Mouse (Mus musculus): ENCODE measurements around the gene Agk. TPM values are rescaled to one million over a fixed set of nuclear protein-coding genes. Genes with fewer than 3 reads are reported as not detected.

Agk gene
- polyA plus RNA-seq, 1 experiment, result 10.0 TPM

DNA sequence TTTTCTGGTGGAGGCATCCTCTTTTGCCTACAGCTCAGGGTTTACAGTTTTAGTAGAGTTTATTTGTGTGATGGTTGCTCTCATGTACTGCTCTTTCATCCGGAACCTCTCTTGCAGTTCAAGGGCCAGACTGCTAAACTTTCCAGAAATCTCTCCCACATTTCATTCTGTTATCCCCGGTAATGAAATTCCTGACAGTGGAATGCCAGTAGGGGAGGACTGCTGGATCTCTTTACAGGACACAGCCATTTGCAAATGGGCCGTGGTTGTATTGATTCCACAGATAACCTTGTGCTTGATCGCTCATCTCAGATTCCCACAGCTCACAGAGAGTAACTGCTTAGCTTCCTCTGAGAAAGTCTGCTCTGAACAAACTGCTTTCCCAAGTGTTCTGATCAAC is 56.9 kb downstream of the Agk start:
- no peaks in the 10 kb centered on the region for H3K79me2 ChIP-seq (ENCODE audit: control insufficient read depth, insufficient read depth)

DNA sequence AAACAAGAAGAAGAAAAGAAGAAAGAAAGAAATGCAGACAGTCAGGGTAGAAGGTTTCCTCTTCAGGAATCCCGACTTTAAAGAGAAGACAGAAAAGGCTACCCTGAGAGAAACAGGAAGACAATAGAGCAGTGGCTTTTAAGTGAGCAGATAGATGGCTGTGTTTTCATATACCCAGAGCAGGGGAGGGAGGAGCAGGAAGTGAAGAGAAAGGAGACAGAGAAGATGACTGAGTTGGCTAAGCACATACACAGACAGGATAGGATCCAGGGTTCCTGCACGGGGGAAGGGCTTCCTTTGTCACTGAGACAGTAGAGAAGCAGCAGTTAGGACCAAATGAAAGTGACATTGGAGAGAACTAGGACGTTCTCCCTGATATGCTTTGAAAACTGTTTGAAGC is 60.7 kb downstream of the Agk start:
- H3ac ChIP-seq (ENCODE audit: control insufficient read depth, insufficient read length), result no peak overlapping the region

More for the DNA sequence above, 56.9 kb downstream of the Agk start:
- H3K27me3 ChIP-seq (ENCODE audit: control insufficient read depth, insufficient read depth, insufficient read length), result no peaks in the 10 kb centered on the region
- H3K4me3 ChIP-seq, result no peak overlapping the region
- H3K4me2 ChIP-seq (ENCODE audit: low read depth), result no peak overlapping the region
- TF ChIP-seq SRF (IDR thresholded peaks at IDR 0.05; ENCODE audit: control insufficient read depth, insufficient read length, low read depth) (no peak), POLR2A (IDR thresholded peaks at IDR 0.05; ENCODE audit: insufficient read length, low read depth) (no peak), TCF3 (IDR thresholded peaks at IDR 0.05; ENCODE audit: insufficient read length, low read depth) (no peak), REST (IDR thresholded peaks at IDR 0.05; ENCODE audit: insufficient read depth, insufficient read length) (no peak), MAX (IDR thresholded peaks at IDR 0.05; ENCODE audit: low read depth) (no peak), MYOD1 (IDR thresholded peaks at IDR 0.05; ENCODE audit: control insufficient read depth in 1 of 3, insufficient read length in 2 of 3, low read depth in 2 of 3) (no peak), TCF12 (IDR thresholded peaks at IDR 0.05; ENCODE audit: insufficient read depth, poor library complexity, severe bottlenecking) (no peak), USF1 (IDR thresholded peaks at IDR 0.05; ENCODE audit: low read depth) (no peak), MYOG (IDR thresholded peaks at IDR 0.05; ENCODE audit: control insufficient read depth in 1 of 3, insufficient read depth in 1 of 3, insufficient read length in 2 of 3, low read depth in 2 of 3) (no peak)
- no peaks in the 10 kb centered on the region for H3K36me3 ChIP-seq (ENCODE audit: control insufficient read depth, insufficient read depth)
- H3ac ChIP-seq (ENCODE audit: control insufficient read depth, insufficient read length), result no peak overlapping the region

DNA sequence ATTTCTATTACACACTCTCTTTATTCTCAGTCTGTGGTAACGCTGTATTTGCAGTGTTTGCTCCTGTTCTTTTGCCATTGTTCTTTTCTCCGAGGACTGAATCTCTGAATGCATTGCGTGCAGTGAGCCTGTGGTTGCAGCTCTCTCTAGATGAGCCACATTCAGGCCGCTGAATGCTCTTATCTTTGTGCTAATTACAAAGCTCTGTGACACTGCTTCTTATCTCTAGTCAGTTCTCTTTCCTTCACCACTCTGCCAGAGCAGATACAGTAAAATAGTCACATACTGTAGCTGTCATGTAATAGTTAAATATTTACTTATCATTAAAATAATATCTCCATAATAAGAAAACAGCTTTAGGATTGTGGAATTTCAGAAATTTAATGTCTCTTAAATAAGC is 63.7 kb downstream of the Agk start:
- Histone ChIP-seq H3K27me3 (ENCODE audit: control insufficient read depth, insufficient read depth, insufficient read length) (no peaks in the 10 kb centered on the region), H3K4me3 (no peak overlapping the region), H3K4me2 (ENCODE audit: low read depth) (no peak overlapping the region), H3K79me2 (ENCODE audit: control insufficient read depth, insufficient read depth) (no peaks in the 10 kb centered on the region), H3K36me3 (ENCODE audit: control insufficient read depth, insufficient read depth) (peaks cover 7% of the 10 kb centered on the region), H3ac (ENCODE audit: control insufficient read depth, insufficient read length) (no peak overlapping the region)
- no peak for TF ChIP-seq CEBPB (IDR thresholded peaks at IDR 0.05; ENCODE audit: insufficient read depth, poor library complexity, severe bottlenecking)
- no peak for TF ChIP-seq REST (IDR thresholded peaks at IDR 0.05; ENCODE audit: insufficient read depth, insufficient read length)
- TF ChIP-seq TCF3 (IDR thresholded peaks at IDR 0.05; ENCODE audit: insufficient read length, low read depth), result no peak
- TF ChIP-seq MAX (IDR thresholded peaks at IDR 0.05; ENCODE audit: low read depth), result no peak
- no peak for TF ChIP-seq TCF12 (IDR thresholded peaks at IDR 0.05; ENCODE audit: insufficient read depth, poor library complexity, severe bottlenecking)
- no peak for TF ChIP-seq POLR2A (IDR thresholded peaks at IDR 0.05; ENCODE audit: insufficient read length, low read depth)
- TF ChIP-seq MYOD1 (IDR thresholded peaks at IDR 0.05; ENCODE audit: control insufficient read depth in 1 of 3, insufficient read length in 2 of 3, low read depth in 2 of 3), result no peak
- TF ChIP-seq MYOG (IDR thresholded peaks at IDR 0.05; ENCODE audit: control insufficient read depth in 1 of 3, insufficient read depth in 1 of 3, insufficient read length in 2 of 3, low read depth in 2 of 3), result no peak
- TF ChIP-seq E2F4 (IDR thresholded peaks at IDR 0.05; ENCODE audit: insufficient read depth), result no peak
- TF ChIP-seq SRF (IDR thresholded peaks at IDR 0.05; ENCODE audit: control insufficient read depth, insufficient read length, low read depth), result no peak
- no peak for TF ChIP-seq POLR2AphosphoS2 (IDR thresholded peaks at IDR 0.05; ENCODE audit: insufficient read length, low read depth)
- TF ChIP-seq USF1 (IDR thresholded peaks at IDR 0.05; ENCODE audit: low read depth), result no peak

More for the DNA sequence above, 60.7 kb downstream of the Agk start:
- Histone ChIP-seq H3K79me2 (ENCODE audit: control insufficient read depth, insufficient read depth) (no peaks in the 10 kb centered on the region), H3K27me3 (ENCODE audit: control insufficient read depth, insufficient read depth, insufficient read length) (no peaks in the 10 kb centered on the region), H3K36me3 (ENCODE audit: control insufficient read depth, insufficient read depth) (peaks cover 7% of the 10 kb centered on the region), H3K4me2 (ENCODE audit: low read depth) (no peak overlapping the region), H3K4me3 (no peak overlapping the region)
- no peak for TF ChIP-seq POLR2A (IDR thresholded peaks at IDR 0.05; ENCODE audit: insufficient read length, low read depth)
- no peak for TF ChIP-seq USF1 (IDR thresholded peaks at IDR 0.05; ENCODE audit: low read depth)
- no peak for TF ChIP-seq MAX (IDR thresholded peaks at IDR 0.05; ENCODE audit: low read depth)
- TF ChIP-seq CEBPB (IDR thresholded peaks at IDR 0.05; ENCODE audit: insufficient read depth, poor library complexity, severe bottlenecking), result no peak
- TF ChIP-seq MYOD1 (IDR thresholded peaks at IDR 0.05; ENCODE audit: control insufficient read depth in 1 of 3, insufficient read length in 2 of 3, low read depth in 2 of 3), result no peak
- TF ChIP-seq POLR2AphosphoS2 (IDR thresholded peaks at IDR 0.05; ENCODE audit: insufficient read length, low read depth), result no peak
- no peak for TF ChIP-seq E2F4 (IDR thresholded peaks at IDR 0.05; ENCODE audit: insufficient read depth)
- TF ChIP-seq TCF12 (IDR thresholded peaks at IDR 0.05; ENCODE audit: insufficient read depth, poor library complexity, severe bottlenecking), result no peak
- TF ChIP-seq SRF (IDR thresholded peaks at IDR 0.05; ENCODE audit: control insufficient read depth, insufficient read length, low read depth), result no peak
- no peak for TF ChIP-seq MYOG (IDR thresholded peaks at IDR 0.05; ENCODE audit: control insufficient read depth in 1 of 3, insufficient read depth in 1 of 3, insufficient read length in 2 of 3, low read depth in 2 of 3)
- TF ChIP-seq TCF3 (IDR thresholded peaks at IDR 0.05; ENCODE audit: insufficient read length, low read depth), result no peak
- TF ChIP-seq REST (IDR thresholded peaks at IDR 0.05; ENCODE audit: insufficient read depth, insufficient read length), result no peak

DNA sequence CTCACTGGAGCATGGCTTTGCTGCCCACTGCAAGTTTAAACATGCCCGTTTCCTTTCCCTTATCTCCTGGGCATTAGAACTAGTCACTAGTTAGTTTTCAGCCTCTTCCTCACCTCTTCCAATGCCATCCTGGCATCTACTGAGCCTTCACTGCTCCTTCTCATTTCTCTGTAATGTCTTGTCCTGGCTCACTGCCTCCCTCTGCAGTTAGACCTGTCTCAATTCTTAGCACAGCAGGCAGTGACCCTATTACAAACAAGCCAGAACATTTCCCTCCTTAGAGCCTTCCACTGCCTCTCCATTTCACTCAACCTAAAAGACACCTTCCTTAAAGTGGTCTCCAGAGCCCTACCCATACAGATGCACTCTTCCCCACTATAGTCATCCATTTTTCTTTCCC is 66.0 kb downstream of the Agk start:
- Histone ChIP-seq H3ac (ENCODE audit: control insufficient read depth, insufficient read length) (no peak overlapping the region), H3K79me2 (ENCODE audit: control insufficient read depth, insufficient read depth) (no peaks in the 10 kb centered on the region), H3K27me3 (ENCODE audit: control insufficient read depth, insufficient read depth, insufficient read length) (no peaks in the 10 kb centered on the region), H3K4me2 (ENCODE audit: low read depth) (no peak overlapping the region), H3K4me3 (no peak overlapping the region), H3K36me3 (ENCODE audit: control insufficient read depth, insufficient read depth) (peaks cover 7% of the 10 kb centered on the region)
- no peak for TF ChIP-seq POLR2A (IDR thresholded peaks at IDR 0.05; ENCODE audit: insufficient read length, low read depth)
- no peak for TF ChIP-seq E2F4 (IDR thresholded peaks at IDR 0.05; ENCODE audit: insufficient read depth)
- TF ChIP-seq CEBPB (IDR thresholded peaks at IDR 0.05; ENCODE audit: insufficient read depth, poor library complexity, severe bottlenecking), result no peak
- no peak for TF ChIP-seq POLR2AphosphoS2 (IDR thresholded peaks at IDR 0.05; ENCODE audit: insufficient read length, low read depth)
- no peak for TF ChIP-seq SRF (IDR thresholded peaks at IDR 0.05; ENCODE audit: control insufficient read depth, insufficient read length, low read depth)
- TF ChIP-seq REST (IDR thresholded peaks at IDR 0.05; ENCODE audit: insufficient read depth, insufficient read length), result no peak
- no peak for TF ChIP-seq TCF12 (IDR thresholded peaks at IDR 0.05; ENCODE audit: insufficient read depth, poor library complexity, severe bottlenecking)
- TF ChIP-seq MYOG (IDR thresholded peaks at IDR 0.05; ENCODE audit: control insufficient read depth in 1 of 3, insufficient read depth in 1 of 3, insufficient read length in 2 of 3, low read depth in 2 of 3), result no peak
- no peak for TF ChIP-seq MAX (IDR thresholded peaks at IDR 0.05; ENCODE audit: low read depth)
- TF ChIP-seq USF1 (IDR thresholded peaks at IDR 0.05; ENCODE audit: low read depth), result no peak
- TF ChIP-seq MYOD1 (IDR thresholded peaks at IDR 0.05; ENCODE audit: control insufficient read depth in 1 of 3, insufficient read length in 2 of 3, low read depth in 2 of 3), result no peak
